Mouse (Mus musculus) forebrain, postnatal 0 days (tissue): ENCODE results near the gene Tardbp. TPM values are rescaled to one million over a fixed set of nuclear protein-coding genes. Genes with fewer than 3 reads are reported as not detected.

Experiments
- ATAC-seq: fragments of 200-750 bp; cut with Nextera tagmentation; 2 replicates; pipeline ENCODE4 v1.8.0; 2017; ENCODE audit warnings: mild to moderate bottlenecking, moderate library complexity
- DNase-seq: peaks from one replicate; pipeline ENCODE4 v3.0.0-alpha.2; 2015
- H3K27ac ChIP-seq: fragments of 300-500 bp; sonication (generic); 2 replicates; pipeline ENCODE4 v1.5.1; 2014; ENCODE audit warnings: low read depth, mild to moderate bottlenecking, antibody characterized with exemption, low read length, moderate library complexity, mixed read lengths
- H3K27me3 ChIP-seq: fragments of 300-500 bp; sonication (generic); 2 replicates; pipeline ENCODE4 v1.6.1; 2014; ENCODE audit warnings: mild to moderate bottlenecking, low read length, mixed read lengths; ENCODE audit not compliant: insufficient read depth
- H3K36me3 ChIP-seq: fragments of 300-500 bp; sonication (generic); 2 replicates; pipeline ENCODE4 v1.6.1; 2014; ENCODE audit warnings: mild to moderate bottlenecking, moderate library complexity; ENCODE audit not compliant: insufficient read depth
- H3K4me1 ChIP-seq: fragments of 300-500 bp; sonication (generic); 2 replicates; pipeline ENCODE4 v1.6.1; 2014; ENCODE audit warnings: antibody characterized with exemption; ENCODE audit not compliant: insufficient read depth
- H3K4me2 ChIP-seq: fragments of 300-500 bp; sonication (generic); 2 replicates; pipeline ENCODE4 v1.6.1; 2014; ENCODE audit warnings: low read depth, mild to moderate bottlenecking, moderate library complexity
- H3K4me3 ChIP-seq: fragments of 300-500 bp; sonication (generic); 2 replicates; pipeline ENCODE4 v1.5.1; 2014; ENCODE audit warnings: low read depth, low read length, mixed read lengths
- H3K9ac ChIP-seq: fragments of 300-500 bp; sonication (generic); 2 replicates; pipeline ENCODE4 v1.6.1; 2014; ENCODE audit warnings: mild to moderate bottlenecking
- H3K9me3 ChIP-seq: fragments of 300-500 bp; sonication (generic); 2 replicates; pipeline ENCODE4 v1.6.1; 2016; ENCODE audit warnings: low read length
- CTCF ChIP-seq: sonication (generic); IDR thresholded peaks from 2 replicates; pipeline ENCODE4 v1.5.1; 2016; ENCODE audit warnings: antibody characterized with exemption, control low read depth, low read depth
- WGBS: fragments of 180-500 bp; shearing (Covaris S2); extraction: QIAGEN DNeasy Blood & Tissue Kit; methylation state at CpG from one replicate; pipeline ENCODE4 v1.1.7; 2014; 5-methylcytosine and 5-hydroxymethylcytosine counted together
- polyA plus RNA-seq: library from polyadenylated mRNA; unstranded; fragments of >200 nt; fragmentation: Nextera tagmentation; extraction: Ambion mirVana; gene quantifications from 2 replicates; pipeline ENCODE4 v1.2.1, GENCODE M21; 2015
- total RNA-seq: library from RNA; depleted of rRNA; stranded (reverse); fragments of >200 nt; gene quantifications from 2 replicates; pipeline ENCODE4 v1.2.3, GENCODE M21; 2014; rRNA removed

Tardbp gene
- total RNA-seq, result 107 and 159 TPM in 2 replicates
- 101 and 104 TPM in 2 replicates for polyA plus RNA-seq

DNA sequence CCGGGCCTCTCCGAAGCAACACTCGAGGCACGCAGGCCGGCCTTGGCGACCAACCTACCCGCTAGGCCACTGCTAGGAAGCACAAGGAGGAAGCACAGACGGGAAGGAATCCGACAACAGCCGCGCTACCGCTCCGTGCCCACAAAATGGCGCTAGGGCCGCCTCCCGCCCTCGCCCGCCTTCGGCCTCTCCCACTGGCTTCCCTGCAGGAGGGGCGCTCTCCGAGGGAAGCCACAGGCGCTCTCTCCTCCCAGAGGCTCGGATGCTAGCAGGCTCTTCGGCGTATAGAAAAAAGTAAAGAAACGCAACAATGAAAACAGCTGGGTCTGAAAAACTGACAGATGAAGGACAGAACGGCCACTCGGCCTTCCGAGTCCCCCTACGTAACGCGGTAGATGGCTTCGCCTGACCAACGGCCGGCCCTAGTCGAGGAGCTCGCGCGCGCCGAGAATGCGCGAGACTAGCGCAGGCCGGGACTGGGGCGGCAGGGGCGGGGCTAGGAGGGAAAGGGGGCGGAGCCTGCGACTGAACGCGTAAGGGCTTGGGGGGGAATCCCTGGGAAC, at the start of gene Tardbp:
Gene Tardbp, minus strand, starts transcription at position 397 of the 563 bp plus-strand sequence.
- peak; percentile 97 for ATAC-seq
- Histone ChIP-seq H3K4me2 (peak within 1 kb of the TSS; percentile 56), H3K4me1 (peaks cover 10% of the 10 kb centered on the region; the same call in 1 of the 2 replicates), H3K36me3 (peaks cover 26% of the 10 kb centered on the region), H3K27ac (peak within 1 kb of the TSS; percentile 99), H3K27me3 (no peaks in the 10 kb centered on the region), H3K9me3 (no peaks in the 10 kb centered on the region), H3K9ac (peak within 1 kb of the TSS; percentile 100), H3K4me3 (peak within 1 kb of the TSS; percentile 100)
- peak; percentile 98 for DNase-seq
- peak; percentile 27 for TF ChIP-seq CTCF
- WGBS, result 2% methylated on average over 51 of the region's 51 CpGs

DNA sequence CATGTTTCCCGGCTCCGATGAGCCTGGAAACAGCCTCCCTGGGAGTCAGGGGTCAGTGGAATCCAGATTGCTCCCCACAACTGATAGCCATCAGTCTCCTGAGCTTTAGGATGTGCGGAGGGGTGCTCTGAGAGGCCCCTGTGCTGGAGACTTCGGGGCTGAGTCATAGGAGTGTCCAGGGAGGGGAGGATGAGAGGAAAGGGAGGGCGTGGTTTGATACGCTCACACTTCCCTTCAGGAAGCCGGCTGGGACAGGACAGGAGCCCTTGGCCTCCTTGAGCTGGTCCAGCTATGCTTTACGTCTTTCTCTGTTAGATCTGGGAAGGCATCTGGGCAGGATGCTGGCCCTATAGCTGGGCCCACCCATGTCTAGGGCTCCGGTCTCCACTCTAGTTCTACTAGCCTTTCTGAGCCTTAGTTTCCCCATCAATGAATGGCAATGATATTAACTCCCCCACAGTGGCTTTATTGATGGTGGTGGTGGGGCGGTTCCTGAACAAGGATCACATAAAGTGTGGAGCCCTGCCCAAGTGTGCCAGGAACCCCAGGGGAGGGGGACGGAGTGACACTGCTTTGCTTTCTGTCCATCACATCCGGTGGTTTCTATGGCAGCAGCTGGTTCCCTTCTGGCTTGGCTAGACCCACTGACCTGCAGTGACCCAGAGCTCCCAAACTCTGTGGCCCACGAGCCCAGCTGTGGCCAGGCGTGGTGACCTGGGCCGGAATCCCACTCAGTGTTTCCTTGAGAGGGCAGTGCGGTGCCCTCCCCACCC, 49.6 kb upstream of the Tardbp start:
- Histone ChIP-seq H3K4me3 (no peak overlapping the region), H3K27ac (no peak overlapping the region), H3K9ac (no peak overlapping the region), H3K4me2 (no peak overlapping the region), H3K9me3 (no peaks in the 10 kb centered on the region), H3K4me1 (no peaks in the 10 kb centered on the region), H3K27me3 (no peaks in the 10 kb centered on the region), H3K36me3 (no peaks in the 10 kb centered on the region)
- WGBS, result 64% methylated on average over 16 of the region's 16 CpGs
- DNase-seq (no peak), ATAC-seq (no peak)
- TF ChIP-seq CTCF, result no peak

DNA sequence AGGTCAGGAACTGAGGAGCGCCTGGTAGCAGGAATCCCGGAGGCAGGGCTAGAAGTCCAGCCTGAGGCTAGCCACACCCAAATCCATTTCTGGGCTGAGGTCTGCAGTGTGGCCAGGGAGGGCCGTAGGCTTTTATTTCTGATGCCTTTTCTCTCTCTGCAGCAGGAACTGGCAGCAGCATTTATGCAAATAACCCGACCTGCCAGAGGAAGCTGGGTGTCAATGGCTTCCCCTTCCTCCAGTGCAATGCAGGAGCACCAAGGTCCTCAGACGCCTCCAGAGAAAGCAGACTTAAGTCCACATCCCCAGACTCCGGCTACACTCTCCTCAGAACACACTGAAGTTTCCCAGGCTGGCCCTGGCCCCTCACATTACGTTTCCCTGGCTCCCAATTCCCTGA, 48.2 kb upstream of the Tardbp start:
- no peak overlapping the region for H3K4me2 ChIP-seq
- no peak overlapping the region for H3K27ac ChIP-seq
- no peak overlapping the region for H3K9ac ChIP-seq
- WGBS, result 64% methylated on average over 7 of the region's 7 CpGs
- no peaks in the 10 kb centered on the region for H3K27me3 ChIP-seq
- no peaks in the 10 kb centered on the region for H3K9me3 ChIP-seq
- DNase-seq, result no peak
- no peak for ATAC-seq
- no peaks in the 10 kb centered on the region for H3K36me3 ChIP-seq
- TF ChIP-seq CTCF, result no peak
- H3K4me3 ChIP-seq, result no peak overlapping the region
- H3K4me1 ChIP-seq, result no peaks in the 10 kb centered on the region

DNA sequence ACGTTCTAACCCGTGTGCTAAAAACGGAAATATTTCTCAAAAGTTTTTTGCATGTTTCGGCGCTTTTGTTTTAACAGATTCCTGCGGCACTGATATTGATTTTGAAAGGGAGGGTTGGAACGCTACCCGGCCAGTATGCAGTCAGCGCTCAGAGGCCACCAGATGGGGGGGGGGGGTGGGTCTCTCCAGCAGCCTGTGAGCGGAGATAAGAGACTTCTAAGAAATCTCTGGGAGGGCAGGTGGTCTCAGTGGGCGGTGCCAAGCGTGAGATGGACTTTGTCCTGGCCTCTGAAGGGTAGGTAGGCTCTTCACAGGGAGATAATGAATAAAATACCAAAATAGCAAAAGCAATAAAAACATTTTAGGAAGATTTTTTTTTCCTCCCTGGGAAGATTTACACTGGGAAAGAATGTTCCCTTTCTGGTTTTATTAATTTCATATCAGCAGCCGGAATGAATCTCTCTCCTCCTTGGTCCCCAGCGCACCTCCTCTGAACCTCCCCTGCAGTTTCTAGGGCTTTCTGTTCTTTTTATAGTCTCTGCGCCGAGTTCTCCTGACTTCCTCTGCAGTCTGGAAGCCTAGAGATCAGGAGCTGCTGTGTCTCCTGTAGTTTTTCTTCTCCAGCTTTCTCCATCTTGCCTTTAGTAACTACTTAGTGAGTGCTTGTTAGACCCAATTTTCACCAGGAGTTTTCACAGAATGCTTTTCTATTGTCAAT, 44.6 kb upstream of the Tardbp start:
- Histone ChIP-seq H3K36me3 (no peaks in the 10 kb centered on the region), H3K27me3 (no peaks in the 10 kb centered on the region), H3K9me3 (no peaks in the 10 kb centered on the region), H3K9ac (no peak overlapping the region), H3K4me2 (no peak overlapping the region), H3K4me3 (no peak overlapping the region), H3K27ac (no peak overlapping the region), H3K4me1 (no peaks in the 10 kb centered on the region)
- DNase-seq (no peak), ATAC-seq (no peak)
- WGBS, result 69% methylated on average over 16 of the region's 16 CpGs
- TF ChIP-seq CTCF, result no peak

DNA sequence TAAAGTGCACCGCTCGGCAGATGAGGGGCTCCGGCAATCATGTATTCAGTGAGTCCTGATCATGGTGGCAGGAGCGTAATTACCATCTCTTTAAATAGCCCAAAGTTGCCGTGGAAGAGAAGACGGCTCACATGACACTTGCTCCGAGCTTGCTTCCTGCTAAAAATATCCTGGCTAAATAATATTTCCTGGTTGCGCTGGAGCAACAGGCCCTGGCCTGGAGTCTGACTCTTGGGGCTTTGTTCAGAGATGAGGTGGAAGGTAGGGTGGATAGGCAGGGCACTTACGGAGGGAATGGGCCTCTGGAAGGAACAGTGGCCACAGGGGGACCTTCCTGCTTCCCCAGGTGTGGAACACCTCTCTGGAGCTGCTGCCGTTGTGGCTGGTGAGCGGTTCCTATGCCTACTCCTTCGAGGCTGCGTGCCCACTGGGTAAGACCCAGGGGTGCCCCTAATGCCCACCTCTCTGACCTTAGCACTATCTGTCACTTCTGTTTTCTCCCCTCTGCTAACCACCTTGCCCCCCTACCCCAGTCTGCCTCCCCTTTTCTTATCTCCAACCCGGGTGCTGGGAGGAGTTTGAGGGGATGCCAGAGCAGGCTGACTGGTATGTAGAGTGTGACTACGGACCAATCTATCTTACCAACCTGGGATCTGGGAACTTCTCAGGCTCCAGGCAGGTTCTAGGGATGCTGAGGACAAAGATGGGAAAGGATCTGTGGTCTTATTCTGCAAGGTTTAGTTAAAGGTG, 40.4 kb upstream of the Tardbp start:
- no peak for TF ChIP-seq CTCF
- Histone ChIP-seq H3K4me3 (no peak overlapping the region), H3K27ac (no peak overlapping the region), H3K4me2 (no peak overlapping the region), H3K36me3 (no peaks in the 10 kb centered on the region), H3K9me3 (no peaks in the 10 kb centered on the region), H3K4me1 (no peaks in the 10 kb centered on the region), H3K9ac (no peak overlapping the region), H3K27me3 (no peaks in the 10 kb centered on the region)
- DNase-seq (no peak), ATAC-seq (peak; percentile 48)
- WGBS, result 77% methylated on average over 15 of the region's 15 CpGs

DNA sequence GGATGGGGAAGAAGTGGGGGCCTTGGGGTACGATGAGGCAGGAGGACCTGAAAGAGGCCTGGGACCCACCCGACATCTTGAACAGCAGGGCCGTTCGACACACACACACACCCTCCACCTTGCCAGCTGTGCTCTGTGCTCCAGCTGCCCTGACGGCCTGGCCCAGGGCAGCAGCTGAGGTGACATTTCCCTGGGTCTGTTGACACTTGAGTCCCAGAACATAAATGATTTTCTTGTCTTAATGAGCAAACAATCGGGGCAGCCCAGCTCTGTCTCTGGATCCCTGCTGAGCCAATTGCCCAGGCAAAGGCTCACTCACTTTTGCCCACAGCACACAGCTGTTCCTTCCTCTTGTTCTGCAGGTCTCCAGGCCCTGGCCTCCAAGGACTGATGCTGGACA, 37.2 kb upstream of the Tardbp start:
- Histone ChIP-seq H3K4me3 (no peak overlapping the region), H3K9me3 (no peaks in the 10 kb centered on the region), H3K4me2 (no peak overlapping the region), H3K27me3 (no peaks in the 10 kb centered on the region), H3K4me1 (no peaks in the 10 kb centered on the region), H3K36me3 (no peaks in the 10 kb centered on the region), H3K27ac (no peak overlapping the region), H3K9ac (no peak overlapping the region)
- 55% methylated on average over 6 of the region's 6 CpGs for WGBS
- no peak for TF ChIP-seq CTCF
- DNase-seq (no peak), ATAC-seq (no peak)
